Mouse (Mus musculus) mouse trophoblast stem cell (cell line): ENCODE data around the gene Ninl.

ENCODE experiments used
- in situ Hi-C, 2 experiments: fragments of 300-500 bp; cut with MseI, MboI; formaldehyde crosslinking; loops; 2 replicates in 1 of 2; 3 replicates in 1 of 2; pipeline ENCODE4 v1.15.1; 2025

The Ninl gene

DNA sequence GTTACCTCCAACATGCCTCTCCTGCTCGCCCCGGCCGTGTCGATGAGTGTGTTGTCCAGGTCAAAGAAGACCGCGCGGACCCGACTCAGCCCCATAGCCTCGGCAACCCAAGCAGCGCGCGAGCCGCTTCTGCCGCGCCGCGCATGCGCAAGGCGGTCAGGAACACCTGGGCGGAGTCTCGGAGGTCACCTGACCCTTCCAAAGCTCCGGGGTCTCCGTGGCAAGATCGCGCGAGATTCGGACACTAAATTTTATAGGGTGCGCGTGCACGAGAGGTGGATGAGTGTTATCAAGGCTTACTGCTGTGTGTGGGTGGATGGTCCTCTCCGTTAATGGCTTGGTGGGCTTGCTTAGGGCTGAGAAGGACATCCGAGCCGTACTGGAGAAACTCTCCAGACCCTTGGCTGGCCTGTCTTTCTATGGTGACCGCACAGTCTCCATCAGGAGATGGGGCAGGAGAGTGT is at the start of gene Ninl, which contains the start of gene Nanp:
Gene Ninl (minus strand): TSS at position 151 of the 464 bp plus-strand sequence.
Gene Nanp (minus strand): TSS at position 167 of the 464 bp plus-strand sequence.
- in situ Hi-C loops, result no loop called here

DNA sequence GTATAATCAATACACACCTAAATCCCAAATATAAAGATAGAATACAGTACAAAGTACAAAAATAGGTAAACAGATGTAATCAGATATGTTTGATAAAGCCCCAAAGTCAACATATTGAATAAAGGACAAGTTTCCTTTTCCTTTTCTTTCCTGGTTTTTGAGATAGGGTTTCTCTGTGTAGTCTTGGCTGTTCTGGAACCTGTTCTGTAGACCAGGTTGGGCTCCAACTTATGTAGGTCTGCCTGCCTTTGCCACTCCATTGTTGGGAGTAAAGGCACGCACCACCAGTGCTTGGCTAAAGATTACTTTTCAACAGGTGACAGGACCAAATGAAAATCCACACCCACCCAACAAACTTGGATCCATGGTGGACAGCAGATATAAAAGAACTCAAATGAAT is 17.5 kb upstream of the Ninl start:
- in situ Hi-C loops, result loop anchor here in 1 of 2 experiments (10.0 kb wide), 1 partner anchor 158 kb away; no protein-coding TSS in a partner anchor

DNA sequence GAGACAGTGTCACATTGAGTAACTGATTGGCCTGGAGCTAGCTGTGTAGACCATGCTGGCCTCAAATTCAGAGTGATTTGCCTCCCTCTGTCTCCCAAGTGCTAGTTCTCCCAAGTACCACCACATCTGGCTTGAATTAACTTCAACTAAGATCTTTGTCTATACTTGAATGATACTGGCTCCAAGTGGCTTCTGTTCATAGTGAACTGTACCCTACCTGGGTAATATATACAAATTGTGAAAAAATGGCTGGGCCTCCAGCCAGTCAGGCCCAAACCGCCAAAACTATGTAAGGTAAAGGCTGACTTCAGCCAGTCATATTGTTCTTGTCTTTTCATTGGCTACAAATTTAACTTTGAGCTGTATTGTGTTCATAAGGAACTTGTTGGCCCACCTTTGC is 1.2 kb upstream of the Ninl start:
- in situ Hi-C loops, result no loop called here

- in situ Hi-C loops, result no loop called here
These were observed 544 bp upstream of the Ninl start for GRCm38 (mm10) chr2:151039726-151040125.

DNA sequence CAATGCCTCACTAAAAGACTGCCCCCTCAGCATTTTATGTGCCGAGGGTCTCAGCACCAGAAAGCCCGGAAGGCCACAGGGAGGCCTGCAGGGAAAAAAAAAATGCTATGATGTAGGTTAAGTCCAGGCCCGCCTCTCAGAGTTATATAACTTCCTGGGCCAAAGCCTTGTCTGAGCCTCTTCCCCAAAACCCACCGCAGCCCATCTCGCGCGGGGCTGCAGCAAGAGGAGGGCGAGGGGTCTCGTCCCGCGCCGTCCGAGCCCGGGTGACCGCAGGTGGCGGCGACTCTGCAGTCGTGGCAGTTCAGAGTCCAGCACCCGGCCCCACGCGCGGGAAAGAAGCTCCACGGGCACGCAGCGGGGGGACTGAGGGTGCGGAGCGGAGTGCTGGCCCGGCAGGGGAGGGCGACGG is 365 bp downstream of the Ninl start:
- in situ Hi-C loops, result no loop called here

- in situ Hi-C loops, result no loop called here
These were observed 1.2 kb downstream of the Ninl start for GRCm38 (mm10) chr2:151037876-151038552.

DNA sequence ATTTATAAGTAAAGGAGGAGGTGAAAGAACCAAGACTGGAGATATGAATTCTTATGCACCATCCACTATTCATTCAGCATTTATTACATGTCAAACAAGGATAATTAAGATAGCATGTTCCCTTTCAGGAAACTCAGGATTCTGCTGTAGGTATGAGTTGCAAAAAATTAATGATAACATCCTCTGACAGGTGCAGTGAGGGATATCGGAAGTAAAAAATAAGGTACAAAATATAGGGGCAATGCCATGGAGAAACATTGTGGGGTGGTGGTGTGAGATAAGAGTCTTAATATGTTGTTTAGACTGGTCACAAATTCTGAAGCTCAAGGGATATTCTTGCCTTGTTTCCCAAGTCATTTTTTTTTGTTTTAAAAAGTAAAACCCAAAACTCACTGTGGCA is 1.9 kb downstream of the Ninl start:
- in situ Hi-C loops, result no loop called here

- in situ Hi-C loops, result no loop called here
These were observed 2.5 kb downstream of the Ninl start for GRCm38 (mm10) chr2:151036721-151037120.

GRCm38 (mm10) chr2:151034435-151034834 is 4.7 kb downstream of the Ninl start:
- in situ Hi-C loops, result no loop called here

- in situ Hi-C loops, result no loop called here
These were observed 18.0 kb downstream of the Ninl start for GRCm38 (mm10) chr2:151021158-151021557.

DNA sequence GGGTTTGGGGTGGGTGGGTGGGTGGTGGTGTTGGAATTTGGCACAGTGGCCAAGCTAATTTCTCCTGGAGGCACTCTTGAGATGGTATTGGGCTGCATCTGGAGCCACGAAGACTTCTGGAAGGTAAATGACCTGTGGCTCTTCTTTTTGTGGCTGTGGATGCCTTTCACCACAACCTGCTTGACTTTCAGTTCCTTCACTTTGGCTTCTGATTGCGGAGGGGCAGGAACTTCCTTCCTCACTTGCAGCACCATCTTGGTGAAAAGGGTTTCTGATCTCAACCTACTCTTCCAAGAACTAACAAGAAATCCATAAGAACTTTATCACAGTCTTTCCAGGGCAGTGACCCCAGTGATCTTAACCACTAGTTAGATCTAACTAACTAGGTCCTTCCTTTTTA is 23.9 kb downstream of the Ninl start:
- in situ Hi-C loops, result no loop called here

DNA sequence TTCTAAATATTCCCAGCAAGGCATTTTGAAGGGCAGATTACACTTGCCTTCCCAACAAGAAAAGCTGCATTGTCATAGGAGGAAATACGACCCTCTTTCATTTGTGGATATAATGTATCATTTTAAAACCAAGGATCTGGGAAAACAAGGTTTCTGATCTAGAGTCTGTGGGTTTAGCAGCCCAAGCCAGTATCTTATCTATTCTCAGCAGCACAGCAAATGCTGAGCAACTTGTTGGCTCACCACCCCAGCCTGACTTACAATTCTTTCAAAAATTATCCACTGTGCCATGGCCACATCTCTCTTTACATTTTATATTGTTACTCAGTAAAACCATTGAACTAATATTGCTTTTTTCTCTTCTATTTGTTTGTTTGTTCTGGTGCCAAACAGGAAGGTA is 27.9 kb downstream of the Ninl start:
- in situ Hi-C loops, result no loop called here

DNA sequence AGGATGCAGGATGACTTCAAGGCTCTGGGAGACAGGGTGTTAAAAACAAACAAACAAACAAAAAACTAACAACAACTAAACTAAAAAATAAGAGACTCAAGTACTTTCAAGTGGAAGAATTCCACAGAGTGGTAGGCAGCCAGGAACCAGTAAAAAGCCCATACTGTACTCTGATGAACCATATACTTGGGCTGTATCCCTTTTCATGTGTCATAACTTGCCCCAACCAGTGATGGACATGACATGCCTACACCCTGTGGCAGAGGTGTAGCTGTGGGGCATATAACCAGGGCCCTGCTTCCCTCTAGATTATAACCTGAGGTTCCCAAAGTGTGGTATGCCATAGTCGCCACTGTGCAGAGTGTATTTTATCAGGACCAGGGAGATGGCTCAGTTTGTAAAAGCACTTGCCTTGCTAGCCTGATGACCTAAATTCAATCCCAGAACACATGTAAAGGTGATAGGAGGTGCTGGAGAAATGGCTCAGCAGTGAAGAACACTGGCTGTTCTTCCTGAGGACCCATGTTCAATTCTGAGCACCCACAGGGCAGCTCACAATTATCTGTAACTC is 29.6 kb downstream of the Ninl start:
- in situ Hi-C loops, result no loop called here

DNA sequence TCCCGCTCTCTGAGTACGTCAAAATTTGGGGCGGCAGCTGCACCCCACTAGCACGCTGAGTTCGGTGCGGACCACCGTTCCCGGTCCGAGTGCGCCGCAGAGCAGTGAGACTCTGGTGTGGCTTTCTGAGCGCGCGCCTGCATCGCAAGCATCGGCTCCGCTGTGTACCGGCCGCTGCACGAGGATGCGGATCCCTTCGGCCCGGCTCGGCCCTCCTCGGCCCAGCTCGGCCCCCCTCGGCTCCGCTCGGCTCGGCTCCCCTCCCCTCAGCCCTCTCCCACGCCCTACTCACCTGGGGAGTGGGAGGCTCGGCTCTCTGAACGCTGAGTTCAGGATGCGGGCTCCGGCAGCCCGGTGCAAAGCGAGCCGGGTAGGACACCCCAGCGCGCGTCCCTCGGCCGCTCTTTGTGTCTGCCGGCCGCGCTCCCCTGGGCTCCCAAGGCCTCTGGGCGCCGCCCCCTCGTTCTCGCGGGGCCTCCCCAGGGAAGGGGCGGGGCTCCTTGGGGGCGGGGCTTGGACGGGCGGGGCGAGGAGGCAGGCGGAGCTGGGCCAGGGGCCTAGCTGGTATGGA is 30.2 kb downstream of the Ninl start:
- in situ Hi-C loops, result no loop called here

DNA sequence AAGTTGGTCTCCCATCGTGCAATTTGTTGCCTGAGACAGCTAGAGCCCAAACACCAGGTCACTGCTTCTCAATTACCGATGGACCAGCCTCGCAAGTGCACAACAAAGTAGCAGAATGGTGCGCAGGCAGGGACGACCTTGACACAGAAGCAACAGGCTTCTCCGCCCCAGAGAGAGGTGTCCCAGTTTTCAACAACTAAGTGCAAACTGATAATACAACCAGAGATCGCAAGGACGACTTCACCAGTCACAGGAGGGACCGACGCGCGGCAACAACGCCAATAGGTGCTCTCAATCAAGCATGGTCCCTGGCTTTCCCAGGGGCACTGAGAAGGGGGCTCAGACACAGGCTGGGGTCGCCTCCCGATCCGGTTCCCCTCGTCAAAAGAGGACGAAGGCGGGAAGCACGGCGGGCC is 30.7 kb downstream of the Ninl start:
- in situ Hi-C loops, result no loop called here

GRCm38 (mm10) chr2:151008006-151008405 is 31.2 kb downstream of the Ninl start:
- in situ Hi-C loops, result no loop called here

DNA sequence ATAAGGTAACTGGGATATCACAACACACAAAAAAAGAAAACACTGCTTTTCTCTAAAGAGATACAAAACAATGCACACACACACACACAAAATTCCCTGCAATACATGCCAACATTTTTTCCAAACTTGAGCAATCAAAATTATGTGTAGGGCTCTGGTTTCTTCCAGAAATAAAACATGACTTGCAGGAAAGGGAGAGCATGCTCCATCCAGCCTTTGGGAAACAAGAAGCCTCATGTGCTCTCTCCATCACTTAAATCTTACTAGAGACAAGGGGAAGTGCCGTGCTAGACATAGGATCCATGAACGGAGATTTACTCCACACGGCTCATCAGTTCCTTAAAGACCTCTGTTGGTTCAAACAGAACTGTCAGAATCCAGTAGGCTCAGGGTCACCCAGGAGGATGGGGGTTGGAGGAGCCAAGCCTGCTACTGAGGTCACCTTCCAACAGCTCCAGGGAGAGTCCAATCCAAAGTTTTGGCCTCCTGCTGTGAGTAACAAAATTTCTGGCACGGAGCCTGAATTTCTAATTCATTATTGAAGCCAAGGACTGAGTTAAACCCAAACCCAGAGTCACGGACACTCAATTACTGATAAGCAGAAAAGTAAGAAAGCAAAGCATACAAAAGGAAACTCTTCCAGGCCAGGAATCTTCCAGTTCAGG is 32.8 kb downstream of the Ninl start:
- in situ Hi-C loops, result no loop called here

- in situ Hi-C loops, result no loop called here
These were observed 34.8 kb downstream of the Ninl start for GRCm38 (mm10) chr2:151004390-151004789.

DNA sequence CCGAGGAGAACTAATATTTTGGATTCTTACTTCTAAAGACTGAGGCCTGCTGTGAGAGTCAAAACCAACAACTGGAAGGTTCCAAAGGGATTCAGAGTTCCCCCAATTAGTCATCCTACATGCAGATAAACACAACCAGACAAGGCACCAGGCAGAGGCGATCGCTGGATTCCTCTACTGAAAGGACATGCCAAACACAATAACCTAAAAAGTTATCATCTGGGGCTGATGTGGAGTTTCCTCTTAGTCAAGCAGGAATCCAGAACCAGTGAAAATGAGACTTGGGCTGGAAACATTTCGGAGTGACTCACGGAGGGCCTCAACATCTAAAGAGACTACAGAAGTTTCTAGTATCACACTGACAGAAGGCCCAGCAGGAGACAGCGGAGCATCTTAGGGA is 35.4 kb downstream of the Ninl start:
- in situ Hi-C loops, result no loop called here

DNA sequence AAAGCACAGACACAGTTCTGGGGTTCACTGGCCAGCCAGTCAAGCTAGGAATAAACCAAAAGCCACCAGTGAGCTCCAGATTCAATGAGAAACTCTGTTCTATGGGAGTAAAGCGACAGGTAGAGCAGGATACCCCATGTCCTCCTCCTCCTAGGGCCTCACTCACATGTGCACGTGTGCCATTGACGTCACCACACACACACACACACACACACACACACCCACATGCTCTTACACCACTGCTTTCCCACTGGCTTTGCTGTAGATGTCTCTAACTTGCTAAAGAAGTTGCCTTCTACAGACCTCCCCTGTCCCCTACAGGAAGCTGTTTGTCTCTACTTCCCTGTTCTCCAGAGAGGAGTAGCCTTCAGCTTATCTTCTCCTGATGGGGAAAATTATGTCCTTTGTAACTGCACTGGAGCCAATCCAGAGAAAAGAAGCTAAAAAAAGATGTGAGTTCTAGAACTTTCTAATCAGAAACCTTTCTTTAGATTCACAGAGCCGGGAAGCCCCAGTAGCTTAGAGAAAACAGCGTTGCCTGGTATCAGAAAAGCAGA is 37.5 kb downstream of the Ninl start:
- in situ Hi-C loops, result no loop called here

DNA sequence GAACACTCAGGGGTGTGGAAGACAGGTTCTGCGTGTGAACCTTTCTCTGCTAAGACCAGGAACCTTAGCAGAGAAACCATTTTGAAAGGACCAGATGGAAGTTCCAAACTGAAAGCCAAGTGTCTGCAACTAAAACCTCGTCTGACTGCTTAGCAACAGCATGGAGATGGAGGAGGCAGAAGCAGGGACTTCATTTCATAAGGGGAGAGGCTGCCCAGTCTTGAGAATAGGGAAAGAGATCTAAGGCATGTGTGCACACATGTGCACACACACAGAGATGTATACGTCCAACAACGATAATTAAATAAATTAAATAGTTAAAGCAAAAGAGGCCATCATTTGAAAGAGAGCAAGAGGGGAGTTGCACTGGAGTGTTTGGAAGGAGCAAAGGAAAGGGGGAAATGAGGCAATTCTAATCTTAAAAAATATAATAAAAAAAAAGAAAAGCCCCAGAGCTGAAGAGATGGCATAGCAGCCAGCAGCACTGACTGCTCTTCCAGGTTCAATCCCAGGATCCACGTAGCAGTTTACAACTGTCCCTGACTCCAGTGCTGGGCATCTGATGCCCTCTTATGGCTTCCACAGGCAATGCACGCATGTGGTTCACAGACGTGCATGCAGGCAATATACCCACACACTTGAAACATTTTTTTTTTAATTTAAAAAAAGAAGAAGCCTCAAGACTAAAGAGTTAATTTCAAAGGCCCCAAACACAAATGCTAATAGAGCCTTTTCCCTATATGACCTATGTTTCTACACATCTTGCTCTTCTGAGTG is 38.6 kb downstream of the Ninl start:
- in situ Hi-C loops, result no loop called here
